Mouse (Mus musculus): ENCODE measurements at regions not wholly inside any gene's neighbourhood (a gene's known extent, or its start where the extent isn't known, plus 50 kb on each side); places are given as distances from the start of the nearest gene placed in this dataset.

DNA sequence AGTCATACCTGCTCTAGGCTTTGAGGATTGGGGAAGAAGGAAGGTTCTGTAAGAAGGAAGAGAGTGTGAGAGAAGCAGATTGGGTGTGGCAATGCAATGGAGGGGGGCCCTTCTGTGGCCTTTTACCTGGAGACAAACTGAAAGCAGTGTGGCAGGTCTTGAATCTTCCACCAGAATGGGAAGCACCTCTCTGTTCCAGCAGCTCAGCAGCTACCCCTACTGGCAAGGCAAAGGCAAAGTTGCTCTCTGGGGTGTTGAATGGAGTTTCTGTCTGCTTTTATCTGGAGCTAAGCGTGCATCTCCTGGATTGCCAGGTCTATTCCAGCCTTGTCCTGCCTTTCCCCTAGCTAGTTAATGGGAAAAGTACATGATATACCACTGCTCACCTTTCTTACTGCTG is 236.3 kb upstream of the Far2 start:
- TF ChIP-seq TBP (conservative IDR thresholded peaks at IDR 0.05; ENCODE audit: low read depth, low read length): no peak
- TF ChIP-seq MAX (IDR thresholded peaks at IDR 0.05; ENCODE audit: low read length): no peak
- no peak for TF ChIP-seq MAFK (IDR thresholded peaks at IDR 0.05; ENCODE audit: insufficient replicate concordance, low read length)
- peak; percentile 83 to 87 for TF ChIP-seq CTCF (conservative IDR thresholded peaks at IDR 0.05 in 1 of 2, IDR thresholded peaks at IDR 0.05 in 1 of 2; ENCODE audit: low read depth in 2 of 2, low read length in 2 of 2)
- peak; percentile 78 for TF ChIP-seq RAD21 (IDR thresholded peaks at IDR 0.05; ENCODE audit: low read depth, low read length)
- peak; percentile 63 for TF ChIP-seq SMC3 (IDR thresholded peaks at IDR 0.05; ENCODE audit: low read depth, low read length)
- TF ChIP-seq TCF12 (IDR thresholded peaks at IDR 0.05; ENCODE audit: low read depth, low read length): no peak
- TF ChIP-seq JUN (IDR thresholded peaks at IDR 0.05; ENCODE audit: insufficient read depth, low read depth, low read length): no peak
- Histone ChIP-seq H3K27ac (ENCODE audit: insufficient read depth, low read depth) (no peak overlapping the region), H3K4me1 (ENCODE audit: control insufficient read depth in 1 of 2, insufficient read depth in 2 of 2) (no peaks in the 10 kb centered on the region), H3K36me3 (replicated peaks in 1 of 2; ENCODE audit: control insufficient read depth in 1 of 2, insufficient read depth in 1 of 2, low read length in 1 of 2) (no peaks in the 10 kb centered on the region), H3K79me2 (replicated peaks; ENCODE audit: control insufficient read depth, extremely low read depth, insufficient read depth, poor library complexity, severe bottlenecking) (no peaks in the 10 kb centered on the region), H3K4me2 (ENCODE audit: insufficient read depth, low read depth, poor library complexity, severe bottlenecking) (peak overlapping the region; percentile 16; the same call in 1 of the 2 replicates), H3K4me3 (replicated peaks in 1 of 3; ENCODE audit: low read depth in 2 of 3, low read length in 2 of 3, poor library complexity in 1 of 3) (no peak overlapping the region), H3K27me3 (replicated peaks) (no peaks in the 10 kb centered on the region), H3K9me3 (replicated peaks; ENCODE audit: low read length) (no peaks in the 10 kb centered on the region), H3K9ac (ENCODE audit: insufficient read depth, low read depth) (no peak overlapping the region)
- dilution Hi-C loops (cut with MboI; ENCODE audit: extremely low pct_ligation_motif_present, extremely low pct_unique_long_range_greater_than_20kb, low sequenced_read_pairs) (no loop called here), in situ Hi-C loops (cut with MboI; ENCODE audit: low pct_ligation_motif_present, low pct_unique_long_range_greater_than_20kb, low sequenced_read_pairs) (no loop called here)
- DNase-seq (ENCODE audit: extremely low read depth): peak; percentile 54

DNA sequence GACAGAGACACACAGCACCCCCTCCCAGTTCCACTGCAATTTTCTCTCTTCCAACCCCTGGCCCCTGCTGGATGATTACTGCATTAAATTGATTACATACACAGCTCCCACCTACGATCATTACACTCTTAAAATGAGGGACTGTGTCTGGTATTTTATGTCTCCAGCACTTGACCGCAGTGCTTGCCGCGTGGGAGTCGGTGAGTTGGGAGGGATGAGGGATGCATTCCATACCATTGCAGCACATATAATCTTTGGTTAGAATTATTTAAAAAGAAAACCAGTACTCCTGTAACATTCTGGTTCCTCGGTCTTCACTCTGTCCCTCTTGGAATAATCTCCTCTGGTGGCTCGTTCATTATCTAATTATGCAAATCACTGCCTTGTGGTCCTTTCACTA is 230.2 kb upstream of the Far2 start:
- Histone ChIP-seq H3K79me2 (replicated peaks; ENCODE audit: control insufficient read depth, extremely low read depth, insufficient read depth, poor library complexity, severe bottlenecking) (no peaks in the 10 kb centered on the region), H3K9me3 (replicated peaks; ENCODE audit: low read length) (no peaks in the 10 kb centered on the region), H3K36me3 (replicated peaks in 1 of 2; ENCODE audit: control insufficient read depth in 1 of 2, insufficient read depth in 1 of 2, low read length in 1 of 2) (no peaks in the 10 kb centered on the region), H3K27me3 (replicated peaks) (no peaks in the 10 kb centered on the region), H3K4me2 (ENCODE audit: insufficient read depth, low read depth, poor library complexity, severe bottlenecking) (no peak overlapping the region), H3K27ac (ENCODE audit: insufficient read depth, low read depth) (no peak overlapping the region), H3K4me1 (ENCODE audit: control insufficient read depth in 1 of 2, insufficient read depth in 2 of 2) (no peaks in the 10 kb centered on the region), H3K9ac (ENCODE audit: insufficient read depth, low read depth) (no peak overlapping the region), H3K4me3 (replicated peaks in 1 of 3; ENCODE audit: low read depth in 2 of 3, low read length in 2 of 3, poor library complexity in 1 of 3) (no peak overlapping the region)
- in situ Hi-C loops (cut with MboI; ENCODE audit: low pct_ligation_motif_present, low pct_unique_long_range_greater_than_20kb, low sequenced_read_pairs): no loop called here
- dilution Hi-C loops (cut with MboI; ENCODE audit: extremely low pct_ligation_motif_present, extremely low pct_unique_long_range_greater_than_20kb, low sequenced_read_pairs): no loop called here
- no peak for DNase-seq (ENCODE audit: extremely low read depth)
- no peak for TF ChIP-seq EP300 (IDR thresholded peaks at IDR 0.05; ENCODE audit: low read length)
- TF ChIP-seq BHLHE40 (IDR thresholded peaks at IDR 0.05; ENCODE audit: low read depth, low read length): no peak
- no peak for TF ChIP-seq MAX (IDR thresholded peaks at IDR 0.05; ENCODE audit: low read length)
- TF ChIP-seq RCOR1 (conservative IDR thresholded peaks at IDR 0.05; ENCODE audit: low read depth, low read length): no peak
- no peak for TF ChIP-seq MAZ (IDR thresholded peaks at IDR 0.05; ENCODE audit: low read depth, low read length)
- TF ChIP-seq NELFE (IDR thresholded peaks at IDR 0.05; ENCODE audit: low read depth, low read length): no peak
- TF ChIP-seq CTCF (conservative IDR thresholded peaks at IDR 0.05 in 1 of 2, IDR thresholded peaks at IDR 0.05 in 1 of 2; ENCODE audit: low read depth in 2 of 2, low read length in 2 of 2): no peak
- no peak for TF ChIP-seq POLR2A (IDR thresholded peaks at IDR 0.05; ENCODE audit: low read depth, low read length)
- no peak for TF ChIP-seq JUND (conservative IDR thresholded peaks at IDR 0.05; ENCODE audit: low read depth, low read length)
- TF ChIP-seq KAT2A (IDR thresholded peaks at IDR 0.05; ENCODE audit: insufficient replicate concordance, low read length): no peak
- TF ChIP-seq MAFK (IDR thresholded peaks at IDR 0.05; ENCODE audit: insufficient replicate concordance, low read length): no peak
- no peak for TF ChIP-seq UBTF (IDR thresholded peaks at IDR 0.05; ENCODE audit: low read depth, low read length)

Data from CH12.LX (cell line).